Mouse (Mus musculus) layer of hippocampus, postnatal 14 days (tissue): Measurements from ENCODE around the gene Zfp697. TPM values are rescaled to one million over a fixed set of nuclear protein-coding genes. Genes with fewer than 3 reads are reported as not detected.

Source experiments
- DNase-seq, 2 experiments: peaks; one replicate each; pipeline ENCODE4 v3.0.0; 2021 to 2022; ENCODE audit warnings: low spot score in 2 of 2, mixed read lengths in 1 of 2
- long read RNA-seq, 2 experiments: library from polyadenylated mRNA; stranded (forward); transcript quantifications; one replicate each; pipeline ENCODE4 v2.0.0; 2021
- total RNA-seq, 2 experiments: library from RNA; stranded (reverse); gene quantifications; 2 replicates each; pipeline ENCODE4 v1.2.3; 2021

Gene Zfp697
- 10 to 100 TPM; 25.7 to 26.9 TPM for total RNA-seq
- long read RNA-seq, experiment 1, partial matches to known transcripts: 0 of 8 reads
- long read RNA-seq, experiment 1, other reads (novel, unspliced or antisense): 6 of 8 reads
- long read RNA-seq, experiment 2, full-length matches to known transcripts: 4 of 7 reads
- long read RNA-seq, experiment 2, partial matches to known transcripts: 2 of 7 reads
- long read RNA-seq, experiment 2, other reads (novel, unspliced or antisense): 1 of 7 reads

DNA sequence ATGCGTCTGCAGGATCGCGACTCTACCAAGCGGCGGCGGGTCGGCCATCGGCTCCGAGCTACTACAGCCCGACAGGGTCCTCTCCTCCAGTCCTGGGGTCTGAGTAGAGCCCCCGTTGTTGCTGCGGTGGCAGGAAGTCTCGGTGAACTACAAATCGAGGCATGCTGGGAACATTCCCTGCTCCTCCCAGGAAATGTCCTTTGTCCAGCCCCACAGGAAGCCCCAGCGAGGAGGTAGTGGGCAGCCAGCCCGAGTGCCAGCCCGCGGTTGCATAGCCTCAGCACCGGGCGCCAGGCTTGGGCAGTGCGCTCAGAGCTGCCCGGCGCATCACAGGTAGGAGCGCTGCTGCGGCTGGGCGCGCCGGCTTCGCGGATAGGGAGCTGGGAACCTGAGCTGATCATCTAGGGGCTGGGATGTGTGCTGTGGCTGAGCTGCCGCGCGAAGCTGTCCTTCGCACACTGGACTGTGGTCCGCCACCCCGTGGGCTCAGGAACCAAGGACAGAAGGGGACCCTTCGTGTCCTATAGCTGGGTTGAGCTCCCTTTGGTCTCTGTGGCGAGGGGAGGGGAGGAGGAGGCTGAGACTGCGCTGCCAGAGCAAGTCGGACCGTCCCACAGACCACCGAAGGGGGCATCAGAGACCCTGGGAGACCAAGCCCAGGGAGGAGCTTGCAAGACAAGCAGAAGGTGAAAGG is at the start of gene Zfp697:
TSS of gene Zfp697 (plus strand) at position 216 of the 694 bp plus-strand sequence.
- peak; percentile 81 to 89 for DNase-seq

DNA sequence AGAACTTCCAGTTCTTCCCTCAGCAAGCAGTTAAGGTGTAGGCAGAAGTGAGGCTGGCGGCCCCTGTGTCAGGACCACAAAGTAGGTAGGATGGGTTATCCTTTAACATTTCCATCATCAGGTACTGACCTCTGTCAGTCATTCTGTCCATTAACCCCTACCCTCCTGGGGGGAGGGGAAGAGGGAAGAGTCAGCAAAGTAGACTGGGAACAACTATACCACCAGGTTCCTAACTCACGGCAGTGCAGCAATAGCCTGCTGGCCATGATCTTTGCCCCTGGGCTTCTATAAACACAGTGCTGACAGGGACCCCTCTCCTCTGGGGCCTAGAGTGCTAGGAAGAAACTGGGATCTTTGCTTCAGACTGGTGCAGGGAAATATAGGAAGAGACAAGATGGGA is 48.3 kb upstream of the Zfp697 start:
- DNase-seq: no peak

DNA sequence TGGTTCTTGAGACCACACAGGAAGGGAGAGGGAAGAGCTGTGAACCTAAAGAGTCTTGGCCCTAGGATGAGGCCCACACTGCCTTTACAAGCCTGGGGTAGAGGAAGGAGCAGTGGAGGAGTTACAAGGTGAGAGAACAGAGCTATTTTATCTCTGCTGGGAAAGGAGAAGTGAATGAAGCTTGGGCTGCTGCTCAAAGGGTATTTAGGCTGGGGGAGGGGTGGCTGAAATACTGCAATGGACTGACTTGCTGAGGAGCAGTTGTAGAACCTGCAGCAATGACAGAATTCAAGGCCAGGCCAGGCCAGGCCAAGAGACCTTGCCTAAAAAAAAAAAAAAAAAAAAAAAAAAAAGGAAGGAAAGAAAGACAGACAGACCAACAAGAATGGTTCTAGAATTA is 46.9 kb upstream of the Zfp697 start:
- DNase-seq: no peak

DNA sequence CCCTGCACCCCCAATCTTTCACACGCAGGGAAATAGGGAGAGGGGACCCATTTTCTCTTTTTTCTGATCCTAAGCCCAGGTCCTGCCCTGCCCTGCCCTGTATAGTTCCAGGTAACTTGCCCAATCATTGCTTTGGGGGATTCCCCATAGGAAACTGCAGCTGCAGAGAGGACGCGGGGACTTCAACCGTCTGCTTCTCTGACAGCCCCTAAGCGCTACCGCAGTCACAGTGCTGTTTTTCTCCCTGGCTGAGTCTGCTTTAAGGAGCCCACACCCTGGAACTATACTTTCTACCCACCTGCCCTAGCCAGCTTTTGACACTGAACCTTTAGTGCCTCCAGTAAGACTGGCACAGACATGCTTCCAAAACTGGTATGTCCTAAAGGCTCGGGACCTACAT is 46.4 kb upstream of the Zfp697 start:
- no peak for DNase-seq

DNA sequence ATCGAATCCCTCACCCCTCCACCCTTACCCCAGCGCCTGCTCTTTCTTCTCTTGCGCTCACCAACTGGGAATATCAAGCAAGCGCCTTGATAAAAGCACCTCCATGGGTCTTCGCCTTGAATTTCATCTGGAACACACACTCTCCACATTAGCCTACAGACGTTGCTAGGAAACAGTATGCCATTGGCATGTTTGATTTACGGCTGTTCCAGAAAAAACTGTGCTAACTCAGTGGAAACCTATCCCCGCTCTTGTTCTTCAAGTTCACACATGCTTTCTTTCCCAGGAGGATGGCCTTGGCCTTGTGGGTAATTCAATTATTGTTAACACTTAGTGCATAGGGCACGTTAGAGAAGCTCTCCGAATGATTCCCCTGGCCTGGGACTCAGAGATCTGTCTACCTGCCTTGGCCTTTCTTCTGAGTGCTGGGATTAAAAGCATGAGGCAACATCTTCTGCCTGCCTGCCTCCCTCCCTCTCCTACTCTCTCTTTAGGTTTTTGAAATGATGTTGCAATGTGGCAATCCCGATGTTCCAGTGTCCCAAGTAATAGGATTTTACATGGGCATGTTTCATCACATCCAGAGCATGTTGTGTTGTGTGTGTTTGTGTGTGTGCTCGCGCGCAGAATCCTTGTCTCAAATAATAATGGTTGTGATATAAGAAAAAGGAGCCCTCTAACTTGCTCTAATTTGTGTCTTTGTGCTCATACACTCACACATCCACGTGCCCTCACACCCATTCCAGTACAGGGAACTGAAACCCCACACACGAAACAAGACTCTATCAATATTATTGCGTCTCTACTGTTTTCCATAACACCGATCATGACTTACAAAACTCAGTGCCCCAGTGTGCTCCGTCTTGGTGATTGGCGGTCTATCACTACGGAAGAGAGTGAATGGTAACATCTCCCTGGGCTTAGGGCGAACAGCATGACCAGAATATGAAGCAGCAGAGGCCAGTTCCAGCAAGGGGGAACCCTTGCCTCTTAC is 45.3 kb upstream of the Zfp697 start:
- DNase-seq: no peak

DNA sequence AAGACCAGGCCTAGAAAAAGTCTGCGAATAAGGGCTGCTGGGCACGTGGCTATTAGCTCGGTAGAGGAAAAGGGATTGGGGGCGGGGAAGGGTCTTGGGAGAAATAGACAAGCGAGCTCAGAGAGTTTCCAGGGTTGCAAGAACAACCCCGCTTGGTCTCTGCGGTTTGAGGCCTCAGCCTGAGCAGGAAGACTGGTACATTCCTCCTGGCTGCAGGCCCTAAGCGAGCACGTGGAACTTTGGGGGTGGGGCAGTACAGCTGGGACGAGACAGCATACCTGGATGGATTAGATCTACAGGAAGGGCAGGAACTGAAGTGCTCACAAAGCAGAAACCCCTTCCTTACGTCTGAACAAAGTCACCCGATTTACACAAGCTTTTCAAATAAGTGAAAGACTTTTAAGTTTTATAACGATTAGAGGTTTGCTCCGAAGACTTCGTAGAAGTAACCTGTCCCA is 43.6 kb upstream of the Zfp697 start:
- peak; percentile 26 to 44 for DNase-seq

DNA sequence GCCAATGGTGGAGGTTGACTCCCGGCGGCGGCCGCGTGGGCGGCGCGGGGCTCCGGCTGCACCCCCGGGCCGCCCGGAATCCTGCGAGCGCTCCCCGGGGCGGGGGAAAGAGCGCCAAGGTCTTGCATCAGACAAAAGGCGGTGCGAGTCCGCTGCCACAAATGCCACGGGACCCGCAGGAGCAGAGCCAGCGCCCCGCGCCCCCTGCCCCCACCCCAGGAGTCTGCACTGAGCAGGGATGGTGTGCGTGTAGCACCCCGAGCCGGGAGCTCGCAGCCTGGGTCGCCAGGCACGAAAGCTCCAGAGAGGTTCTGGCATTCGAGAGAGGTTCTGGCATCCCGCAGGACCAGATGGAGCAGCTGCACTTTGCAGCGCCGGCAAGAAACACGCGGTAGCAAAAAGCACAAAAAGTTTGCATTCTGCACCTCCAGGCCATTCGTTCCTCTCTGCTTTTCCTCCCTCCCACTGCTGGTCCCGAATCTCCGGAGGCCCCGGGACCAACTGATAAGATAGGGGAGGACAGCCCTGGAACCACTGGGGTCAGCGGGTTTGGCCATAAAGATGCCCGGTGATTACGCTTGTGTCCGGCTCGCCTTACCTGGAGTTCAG is 43.1 kb upstream of the Zfp697 start:
- peak; percentile 58 to 64 for DNase-seq

DNA sequence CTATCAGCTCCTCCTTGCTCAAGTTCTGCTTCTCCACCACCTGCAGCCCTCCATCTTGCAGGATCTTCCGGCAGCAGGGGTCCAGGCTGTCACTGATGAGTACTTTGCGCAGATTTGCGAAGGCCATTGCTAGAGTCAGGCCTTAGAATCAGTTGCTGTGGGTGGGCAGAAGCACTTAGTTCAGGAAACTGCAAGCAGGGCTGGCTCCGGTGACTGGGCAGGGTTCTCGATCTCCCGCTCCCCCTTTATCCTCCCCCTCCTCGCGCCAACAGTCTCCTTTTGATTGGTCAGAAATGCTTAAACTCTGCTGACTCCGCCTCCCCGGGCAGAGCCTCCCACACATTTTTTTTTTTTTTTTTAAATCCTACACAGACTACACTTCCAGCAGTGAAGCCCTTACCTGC is 42.6 kb upstream of the Zfp697 start, which contains the start of gene Phgdh:
TSS of gene Phgdh (minus strand) at position 285 of the 404 bp plus-strand sequence.
- DNase-seq: peak; percentile 52 to 66

DNA sequence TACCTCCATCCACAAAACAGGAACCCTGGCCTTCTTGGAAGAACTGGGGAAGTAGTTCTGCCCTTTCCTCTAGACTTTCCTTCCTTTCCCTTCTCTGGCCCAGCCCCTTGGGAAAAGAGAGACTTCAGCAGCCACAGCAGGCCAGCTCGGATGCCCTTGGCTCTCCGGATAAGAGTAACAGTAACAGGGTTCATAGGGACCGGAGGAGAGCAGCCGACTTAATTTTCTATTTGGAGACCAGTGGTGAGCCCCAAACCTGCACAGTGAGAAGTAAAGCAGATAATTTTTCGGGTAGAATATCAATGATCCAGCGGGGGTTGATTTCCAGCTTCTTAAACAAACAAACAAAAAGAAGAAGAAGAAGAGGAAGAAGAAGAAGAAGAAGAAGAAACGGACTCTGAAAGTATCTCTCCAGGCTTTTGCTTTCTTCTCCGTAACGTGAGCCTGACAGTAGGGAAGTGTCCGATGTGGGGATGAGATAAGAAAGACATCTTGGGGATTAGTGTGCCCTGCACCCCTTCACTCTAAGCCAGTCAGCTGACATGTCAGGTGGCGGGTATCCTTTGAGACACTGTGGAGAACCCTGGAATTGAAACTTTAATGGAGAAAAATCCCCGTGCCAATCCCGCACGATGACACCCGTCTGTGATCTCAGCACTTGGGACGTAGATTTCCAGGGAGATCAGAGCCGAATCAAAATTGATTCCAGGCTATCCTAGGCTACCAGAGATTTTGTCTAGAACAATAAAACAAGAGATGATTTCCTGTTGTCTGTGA is 41.3 kb upstream of the Zfp697 start:
- no peak for DNase-seq

DNA sequence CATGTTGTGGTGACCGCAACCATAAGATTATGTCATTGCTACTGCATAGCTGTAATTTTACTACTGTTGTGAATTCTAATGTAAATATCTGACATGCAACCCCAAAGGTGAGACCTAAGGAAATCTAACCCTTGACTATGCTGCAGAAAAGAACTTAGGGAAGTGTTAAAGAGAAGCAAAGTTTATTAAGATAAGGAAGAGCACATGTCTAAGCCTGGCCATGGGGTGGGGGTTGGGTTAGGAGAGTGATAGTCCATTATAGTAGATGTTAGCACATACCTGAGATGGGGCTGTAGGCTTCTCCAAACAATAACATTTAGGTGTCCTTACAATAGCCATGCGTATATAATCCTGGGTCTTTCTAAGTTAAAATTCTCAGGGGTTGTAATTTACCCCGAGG is 39.0 kb upstream of the Zfp697 start:
- DNase-seq: no peak

DNA sequence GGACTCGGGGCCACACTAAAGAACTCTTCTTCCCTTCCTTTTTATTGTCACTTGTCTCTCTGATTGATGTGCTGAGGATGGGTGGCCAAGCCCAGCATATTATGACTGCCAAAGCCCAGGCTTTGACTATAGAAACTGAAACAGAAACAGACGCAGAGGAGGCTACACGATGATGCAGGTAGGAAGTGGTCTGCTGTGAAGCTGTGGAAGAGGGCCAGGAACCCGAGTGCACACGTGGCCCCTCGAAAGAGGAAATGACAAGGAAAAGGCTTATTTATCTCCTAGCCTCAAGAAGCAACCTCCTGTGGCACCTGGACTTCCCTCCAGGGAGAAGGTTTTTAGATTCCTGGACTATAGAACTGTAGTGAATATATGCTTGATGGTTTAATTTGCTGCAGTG is 34.2 kb upstream of the Zfp697 start:
- DNase-seq: no peak

DNA sequence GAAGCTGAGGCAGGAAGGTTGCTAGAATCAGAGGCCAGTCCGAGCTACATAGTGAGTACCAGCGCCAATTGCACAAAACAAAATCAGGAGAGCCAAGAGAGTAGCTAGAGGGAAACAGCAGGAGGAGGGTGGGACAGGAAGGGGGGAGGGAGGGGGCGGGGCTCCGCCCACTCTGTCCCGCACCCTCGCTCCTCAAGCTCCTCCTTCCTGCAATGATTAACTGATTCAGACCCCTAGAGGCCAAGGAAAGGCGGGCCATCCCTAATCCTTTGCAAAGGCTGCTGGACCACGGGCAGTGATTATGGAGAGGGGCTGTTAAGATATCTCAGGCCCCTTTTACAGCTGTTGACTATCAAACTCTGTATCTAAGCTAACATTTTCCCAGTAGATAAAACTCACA is 33.6 kb upstream of the Zfp697 start:
- no peak for DNase-seq

DNA sequence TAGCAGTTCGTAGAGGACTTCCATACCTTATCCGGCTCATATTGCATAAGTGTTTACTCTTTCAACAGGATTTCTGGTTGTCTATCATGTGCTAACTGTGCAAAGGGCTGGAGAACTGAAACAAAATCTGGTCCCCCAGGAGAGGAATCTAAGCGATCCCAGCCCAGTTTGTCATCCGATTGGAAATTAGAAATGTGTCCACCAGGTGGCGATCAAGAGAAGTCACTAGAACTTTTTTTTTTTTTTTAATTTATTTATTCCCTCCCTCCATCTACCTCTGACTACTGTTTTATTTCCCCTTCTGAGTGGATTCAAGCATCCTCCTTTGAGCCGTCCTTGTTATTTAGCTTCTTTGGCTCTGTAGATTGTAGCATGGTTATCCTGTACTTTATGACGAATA is 28.4 kb upstream of the Zfp697 start:
- DNase-seq: peak; percentile 57 to 84

DNA sequence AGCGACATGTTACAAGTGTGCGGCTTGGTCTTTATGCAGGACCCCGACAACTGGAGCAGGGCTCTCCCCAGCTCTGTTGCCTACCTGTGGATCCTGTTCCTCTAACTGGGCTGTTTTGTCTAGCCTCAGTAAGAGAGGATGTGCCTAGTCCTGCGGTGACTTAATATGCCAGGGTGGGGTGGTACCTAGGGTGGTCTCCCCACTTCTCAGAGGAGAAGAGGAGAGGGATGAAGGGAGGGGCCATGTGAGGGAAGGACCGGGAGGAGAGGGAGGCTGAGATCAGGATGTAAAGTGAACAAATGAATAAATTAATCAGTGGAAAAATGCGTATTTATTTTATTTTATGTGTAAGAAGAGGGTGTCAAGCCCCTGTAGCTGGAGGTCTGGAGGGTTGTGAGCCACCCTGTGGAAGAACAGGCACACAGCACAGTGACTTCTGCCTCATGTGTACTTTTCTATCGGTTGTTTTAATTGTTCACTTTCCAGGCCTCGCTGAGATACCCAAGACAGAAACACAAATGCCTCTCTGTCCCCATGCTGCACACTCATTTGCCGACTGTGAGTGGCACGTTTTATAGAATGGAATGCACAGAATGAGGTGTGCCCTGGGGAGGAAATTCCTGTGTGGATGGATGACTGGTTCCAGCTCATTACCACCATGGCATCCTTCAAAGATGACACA is 26.8 kb upstream of the Zfp697 start:
- DNase-seq: no peak

DNA sequence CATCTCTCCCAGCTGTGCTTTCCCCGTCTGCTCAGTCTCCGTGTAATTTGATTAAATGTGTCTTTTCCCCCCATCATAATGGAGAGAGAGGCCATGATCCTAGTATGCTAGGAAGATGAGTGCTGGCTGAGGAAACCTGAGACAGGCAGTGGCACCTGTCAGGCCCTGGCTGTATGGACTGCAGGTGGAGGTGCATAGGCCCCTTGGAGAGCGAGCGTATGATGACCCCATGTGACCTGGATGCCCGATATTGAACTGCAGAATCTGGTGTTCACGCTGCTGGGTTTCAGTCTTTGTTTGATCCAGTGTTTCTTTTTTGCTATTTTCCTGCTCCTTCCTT is 26.3 kb upstream of the Zfp697 start:
- no peak for DNase-seq

DNA sequence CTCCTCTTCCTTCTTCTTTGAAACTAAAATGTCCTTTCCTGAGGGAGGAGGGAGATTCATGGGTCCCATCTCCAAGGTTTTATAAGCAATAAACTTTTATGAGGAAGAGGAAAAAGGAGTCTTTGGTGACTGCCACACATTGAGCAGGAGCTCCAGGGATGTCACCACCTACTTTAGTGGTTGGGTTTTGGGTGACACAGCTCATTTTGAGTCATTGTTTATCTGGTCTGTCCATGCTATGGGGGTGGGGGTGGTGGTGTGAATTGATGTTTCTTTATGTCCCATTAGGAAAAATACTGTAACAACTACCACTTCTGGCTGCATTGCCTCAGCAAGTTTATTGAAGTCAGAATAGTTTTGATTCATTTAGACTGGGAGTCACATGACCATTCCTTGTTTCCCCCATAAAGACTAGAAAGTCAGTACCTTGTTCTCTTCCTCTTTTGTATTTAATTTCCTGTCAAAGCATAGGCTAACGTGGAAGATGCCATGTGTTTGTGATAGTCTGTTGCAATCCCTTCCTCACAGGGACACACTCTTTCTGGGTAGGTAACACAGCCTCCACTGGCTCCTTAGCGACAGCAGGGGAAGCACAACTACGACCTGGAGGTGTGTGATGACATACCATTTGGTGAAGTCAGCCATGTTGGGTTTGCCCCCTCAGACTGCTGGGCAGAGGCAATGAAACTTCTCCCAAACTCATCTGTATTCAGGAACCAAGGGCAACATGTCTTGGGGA is 25.5 kb upstream of the Zfp697 start:
- DNase-seq: no peak

DNA sequence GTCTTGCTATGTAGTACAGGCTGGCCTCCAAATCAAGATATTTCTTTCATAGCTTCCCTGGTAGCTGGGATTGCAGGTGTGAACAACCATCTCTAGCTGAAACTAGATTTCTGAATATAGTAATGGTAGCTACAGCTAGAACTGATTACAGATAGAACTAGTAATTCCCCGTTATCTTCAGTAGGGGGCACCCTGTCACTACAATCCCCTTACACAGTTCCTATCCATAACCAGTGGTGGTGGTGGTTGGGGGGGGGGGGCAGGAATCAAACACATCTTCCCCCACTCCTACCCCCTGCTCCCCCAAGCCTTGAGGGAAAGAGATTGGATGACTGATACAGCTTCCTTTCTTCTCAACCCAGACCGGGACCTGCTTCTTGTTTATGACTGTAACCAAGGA is 19.5 kb upstream of the Zfp697 start:
- no peak for DNase-seq

DNA sequence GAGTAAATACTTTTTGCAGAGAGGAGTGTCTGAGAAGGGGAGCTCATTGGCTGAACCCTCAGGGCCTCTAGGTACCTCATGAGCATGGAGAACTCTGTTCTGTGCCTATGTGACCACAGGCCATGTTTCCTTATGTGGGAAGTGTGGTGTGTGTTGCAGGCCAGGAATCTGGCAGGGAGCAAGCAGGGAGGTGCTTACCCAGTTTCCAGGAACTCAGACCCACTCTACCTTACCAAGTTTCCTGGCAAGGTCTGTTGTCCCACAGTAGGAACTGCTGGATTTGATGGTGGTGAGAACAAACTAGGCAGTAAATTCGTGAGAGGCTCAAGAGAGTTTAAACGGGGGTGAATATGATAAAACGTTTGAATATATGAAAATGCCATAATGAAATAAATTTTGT is 16.2 kb upstream of the Zfp697 start:
- no peak for DNase-seq

DNA sequence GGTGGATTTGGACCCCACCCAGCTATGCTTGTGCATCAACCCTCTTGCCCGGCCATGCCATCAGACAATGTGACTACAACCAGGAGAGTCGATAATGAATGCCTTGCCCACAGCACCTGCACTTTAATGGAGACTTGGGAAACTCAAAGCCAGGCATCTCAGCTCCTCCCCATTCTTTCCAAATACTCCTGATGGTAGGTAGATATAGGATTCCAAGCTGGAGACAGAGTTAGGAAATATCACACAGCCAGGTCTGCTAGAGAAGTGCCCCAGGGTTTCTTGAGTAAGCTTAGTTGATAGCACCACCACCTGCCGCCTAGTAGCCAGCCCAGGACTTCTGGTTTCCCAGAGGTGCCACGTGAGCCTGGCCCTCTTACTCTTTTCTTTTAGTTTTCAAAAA is 15.4 kb upstream of the Zfp697 start:
- no peak for DNase-seq
